Mouse (Mus musculus) E14TG2a.4 (cell line): ENCODE data around the gene Selenoi.

Source experiments
- CTCF ChIP-seq: conservative IDR thresholded peaks from 2 replicates; pipeline ENCODE4 v1.5.1; 2014; ENCODE audit warnings: low read length
- NANOG ChIP-seq: IDR thresholded peaks from 2 replicates; pipeline ENCODE4 v1.6.1; 2014; ENCODE audit warnings: borderline replicate concordance, low read length, mixed read lengths
- POU5F1 ChIP-seq: IDR thresholded peaks from 2 replicates; pipeline ENCODE4 v1.6.1; 2014; ENCODE audit warnings: low read length, borderline replicate concordance

- TF ChIP-seq CTCF (no peak), NANOG (no peak), POU5F1 (no peak)
Observed at GRCm38 (mm10) chr5:30205493-30205892, 26.9 kb upstream of the Selenoi start, which contains the start of gene Adgrf3.
